Mouse (Mus musculus) frontal cortex, postnatal 25 days (tissue): ENCODE measurements around the gene Fam217a.
"Not testable (repeated sequence)": the region's sequence is repeated elsewhere in the genome, so short reads cannot be mapped to it uniquely, and the experiment has no call there.

ENCODE experiments used
- DNase-seq, 2 experiments: peaks; one replicate each; pipeline ENCODE4 v3.0.0; 2022; ENCODE audit warnings: low spot score in 2 of 2

Gene Fam217a

DNA sequence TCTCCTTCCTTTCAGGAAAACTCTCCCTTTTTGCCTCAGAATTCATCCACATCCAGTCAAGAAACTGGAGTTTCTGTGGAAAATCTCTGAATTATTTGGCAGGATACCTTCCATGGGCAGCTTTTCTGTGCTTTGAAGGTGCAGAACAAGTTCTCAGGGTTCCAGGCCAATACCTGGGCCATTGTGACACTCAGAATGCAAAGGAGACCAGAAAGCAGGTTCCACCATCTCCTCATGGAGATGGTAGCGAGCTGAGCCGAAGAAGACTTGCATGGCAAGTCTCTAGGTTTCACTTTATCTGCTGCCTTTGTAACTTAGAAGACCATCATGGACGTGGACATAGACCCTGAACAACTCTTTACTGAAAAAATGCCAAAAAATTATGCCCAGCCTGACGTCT, at the start of gene Fam217a, which contains the start of gene 4933417A18Rik:
Fam217a (minus strand) TSS at position 101 of the 400 bp plus-strand sequence.
4933417A18Rik (plus strand) TSS at position 200 of the 400 bp plus-strand sequence.
- no peak for DNase-seq

- no peak for DNase-seq
These were observed 49.7 kb upstream of the Fam217a start for GRCm38 (mm10) chr13:34973770-34974169.

DNA sequence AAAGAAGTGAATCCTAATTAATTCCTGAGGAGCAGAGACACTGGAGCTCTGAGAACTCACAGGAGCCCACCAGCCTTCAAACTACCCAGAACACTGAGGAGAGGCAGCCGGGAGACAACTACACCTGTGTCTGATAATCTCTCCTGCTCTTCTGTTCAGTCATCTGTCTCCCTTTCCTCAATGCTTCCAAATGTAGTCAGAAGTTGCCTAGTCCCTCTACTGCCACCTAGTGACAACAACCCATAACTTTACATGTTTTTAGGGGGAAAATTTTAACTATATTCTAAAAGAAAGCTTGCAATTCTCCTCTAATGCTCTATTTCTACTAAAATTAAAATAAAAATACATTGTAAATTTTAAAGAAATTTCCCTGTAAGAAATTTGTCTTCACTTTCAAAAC, 49.0 kb upstream of the Fam217a start:
- no peak for DNase-seq

DNA sequence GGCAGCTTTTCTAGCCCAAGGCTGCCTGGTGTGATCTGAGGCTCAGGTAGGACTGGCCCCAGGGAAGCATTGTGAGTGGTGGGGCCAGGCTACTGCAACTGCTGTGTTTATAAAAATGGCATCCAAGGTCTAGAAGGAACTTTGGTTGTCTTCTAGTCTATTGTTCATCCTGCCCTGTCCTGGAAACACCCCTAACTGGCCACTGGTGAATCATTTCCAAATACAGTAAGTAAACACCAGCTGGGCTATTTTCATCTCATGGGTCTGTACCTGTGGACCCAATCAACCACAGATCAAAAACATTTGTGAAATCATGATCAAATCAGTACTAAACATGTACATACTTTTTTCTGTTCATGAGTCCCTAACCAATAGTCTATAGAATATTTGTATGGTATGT, 48.3 kb upstream of the Fam217a start:
- DNase-seq, result not testable (repeated sequence)

DNA sequence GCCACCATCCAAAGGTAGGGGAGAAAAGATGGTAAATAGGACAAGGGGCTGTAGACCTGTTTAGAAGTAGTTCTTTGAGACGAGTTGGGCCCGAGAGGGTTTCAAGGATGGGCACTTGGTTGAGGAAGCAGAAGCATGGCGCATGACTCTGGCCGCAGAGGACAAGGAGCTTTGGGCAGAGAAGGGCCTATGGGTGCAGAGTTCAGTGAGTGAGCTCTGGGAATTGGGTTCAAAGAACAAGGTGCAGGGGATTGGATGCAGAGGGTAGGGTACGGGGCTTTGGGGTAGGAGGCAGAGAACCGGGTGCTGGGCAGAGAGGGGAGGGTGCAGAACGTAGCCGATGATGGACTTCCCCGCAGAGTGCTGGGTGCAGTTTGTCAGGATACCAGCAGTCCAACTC, 41.5 kb upstream of the Fam217a start:
- DNase-seq, result not testable (repeated sequence)

DNA sequence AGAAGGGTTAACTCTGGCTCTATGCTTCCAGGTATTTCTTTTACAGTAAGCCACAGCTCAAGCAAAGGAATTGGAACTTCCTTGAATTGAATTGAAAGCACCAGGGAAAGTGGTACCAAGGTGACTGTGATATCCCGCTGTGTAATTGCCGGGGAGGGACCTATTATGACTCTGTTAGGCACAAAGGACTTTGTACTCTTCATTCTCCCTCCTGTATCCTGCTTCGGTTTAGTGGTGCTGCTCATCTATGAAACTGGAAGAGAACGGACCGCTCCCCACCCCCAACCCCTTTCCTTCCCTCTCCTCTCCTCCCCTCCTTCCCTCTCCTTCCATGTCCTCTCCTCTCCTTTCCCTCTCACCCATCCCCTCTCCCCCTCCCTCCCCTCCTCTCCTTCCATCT, 40.8 kb upstream of the Fam217a start:
- no peak for DNase-seq

DNA sequence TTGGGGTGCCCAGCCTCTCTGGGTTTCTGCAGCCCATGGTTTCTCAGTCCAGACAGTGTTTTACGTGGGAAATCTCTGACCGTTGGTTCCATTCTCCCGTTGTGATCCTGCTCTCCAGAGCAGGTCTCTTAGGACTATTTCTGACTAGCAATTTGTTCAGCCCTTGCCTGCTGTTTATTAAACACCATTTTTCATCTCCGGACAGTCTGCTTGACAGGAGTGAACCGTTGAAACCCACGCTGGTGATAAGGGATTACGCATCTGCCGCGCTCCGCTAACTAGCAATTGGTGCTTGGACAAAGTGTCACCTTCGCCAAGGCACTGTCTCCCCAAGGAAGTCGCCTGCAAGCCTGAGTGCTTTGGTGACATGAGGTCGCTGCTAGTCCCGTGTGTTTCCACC, 40.3 kb upstream of the Fam217a start:
- DNase-seq, result no peak

GRCm38 (mm10) chr13:34963511-34964397, 39.6 kb upstream of the Fam217a start, which contains the start of gene Eci3:
Gene Eci3, minus strand, starts transcription at chr13:34963810.
- DNase-seq, result no peak

DNA sequence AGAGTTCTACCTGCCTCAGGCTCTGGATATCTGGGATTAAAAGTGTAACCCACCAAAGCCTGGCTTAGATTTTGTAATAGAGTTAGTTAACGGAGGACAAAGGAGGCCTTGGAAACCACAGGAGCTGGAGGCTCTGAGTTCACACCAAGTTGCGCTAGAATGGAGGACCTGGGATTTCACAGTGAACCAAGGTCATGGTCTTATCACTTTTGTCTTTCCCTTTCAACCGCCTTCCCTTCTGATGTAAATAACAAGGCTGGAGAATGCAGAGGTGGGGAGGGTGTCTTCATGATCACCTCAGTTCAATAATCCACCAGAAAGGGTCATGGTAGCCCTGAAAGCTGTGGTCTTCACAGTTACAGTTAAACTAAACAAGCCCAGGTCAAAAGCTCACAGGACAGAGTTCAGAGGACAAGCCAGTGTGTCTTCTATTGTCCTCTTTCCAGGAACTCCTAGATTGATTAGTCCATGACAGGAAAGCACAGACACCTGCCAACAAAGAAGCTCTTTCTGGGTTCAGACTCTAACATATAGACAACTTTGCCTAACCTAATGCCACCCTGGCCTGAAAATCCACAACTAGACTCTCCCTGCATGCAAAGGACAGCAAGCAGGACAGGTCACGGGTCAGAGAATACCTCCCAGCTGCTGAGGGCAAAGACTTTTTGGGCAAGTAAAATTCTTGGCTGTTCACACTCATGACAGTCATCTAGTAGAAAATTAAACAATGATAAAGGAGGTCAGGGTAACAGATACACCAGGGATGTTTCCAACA, 37.1 kb upstream of the Fam217a start:
- no peak for DNase-seq

GRCm38 (mm10) chr13:34958158-34958557, 34.0 kb upstream of the Fam217a start:
- DNase-seq, result not testable (repeated sequence)

GRCm38 (mm10) chr13:34956901-34957300, 32.8 kb upstream of the Fam217a start:
- DNase-seq, result no peak

DNA sequence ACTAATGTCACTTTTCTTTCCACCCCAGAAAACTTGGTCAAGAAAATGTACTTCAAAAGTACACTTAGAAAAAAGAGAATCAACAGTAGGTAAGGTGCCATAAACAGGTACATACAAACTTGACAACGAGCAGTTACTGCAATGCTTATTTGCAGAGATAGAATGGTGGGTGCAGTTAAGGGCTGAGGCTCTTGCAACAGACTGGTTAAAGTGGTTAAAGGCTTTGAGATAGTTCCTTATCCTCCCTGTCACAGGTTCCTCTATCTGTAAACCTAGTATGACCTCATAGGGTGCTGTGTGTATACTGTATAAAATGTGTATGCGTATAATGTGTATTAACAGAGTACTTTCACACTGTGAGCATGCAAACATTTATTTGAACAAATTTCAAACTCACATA, 27.3 kb upstream of the Fam217a start:
- not testable (repeated sequence) for DNase-seq

GRCm38 (mm10) chr13:34942370-34942769, 18.3 kb upstream of the Fam217a start:
- no peak for DNase-seq

DNA sequence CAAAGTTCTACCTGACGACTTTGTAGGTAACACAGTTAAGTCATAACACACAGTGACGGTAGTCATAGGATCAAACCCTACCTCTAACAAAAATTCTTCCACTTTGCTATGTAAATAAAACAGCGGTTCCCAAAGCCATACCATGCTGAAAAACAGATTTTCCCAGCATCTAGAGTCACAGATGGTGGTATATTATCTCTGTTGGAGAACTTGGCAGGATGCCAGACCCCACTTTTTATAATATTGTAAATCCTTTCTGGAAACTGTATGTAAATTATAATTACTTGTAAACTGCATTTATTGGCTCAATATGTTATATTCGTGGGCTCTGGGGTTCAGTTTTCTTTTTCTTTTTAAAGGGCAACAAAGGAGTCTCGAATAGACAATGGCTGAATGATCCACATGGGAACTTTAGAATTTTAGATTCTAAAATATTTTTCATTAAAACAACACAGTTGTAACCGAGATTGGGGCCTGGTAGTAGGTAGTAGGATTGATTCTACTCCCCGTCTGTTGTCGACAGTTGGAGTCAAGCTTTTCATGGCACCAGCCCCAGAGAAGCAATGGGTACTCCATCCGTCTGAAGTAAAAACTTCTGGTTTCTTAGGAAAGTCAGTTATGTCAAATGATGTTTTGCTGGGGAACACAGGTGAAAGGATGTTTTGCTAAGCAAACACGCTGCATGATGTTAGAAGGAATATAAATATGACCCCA, 11.0 kb upstream of the Fam217a start:
- no peak for DNase-seq

GRCm38 (mm10) chr13:34916520-34917167, 7.5 kb downstream of the Fam217a start:
- no peak for DNase-seq

DNA sequence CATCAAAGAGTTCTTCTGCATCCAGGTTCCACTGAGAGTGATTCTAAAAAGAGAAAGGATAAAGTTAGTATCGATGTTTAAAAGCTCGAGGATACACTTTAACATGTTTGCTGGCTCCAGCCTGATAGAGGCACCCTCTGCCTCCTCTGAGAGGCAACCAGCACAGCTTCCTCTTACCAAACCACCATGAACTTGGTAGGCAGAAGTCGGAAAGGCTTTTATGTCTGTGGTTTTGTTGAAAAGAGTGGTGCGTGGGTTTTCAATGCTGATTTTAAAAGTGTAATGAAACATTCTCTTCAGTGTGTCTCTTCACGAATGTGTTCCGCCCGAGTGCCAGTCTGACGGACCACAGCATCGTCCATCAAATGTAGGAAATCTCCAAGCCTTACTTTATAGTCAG, 9.5 kb downstream of the Fam217a start:
- DNase-seq, result no peak

GRCm38 (mm10) chr13:34892871-34893270, 31.2 kb downstream of the Fam217a start:
- no peak for DNase-seq

DNA sequence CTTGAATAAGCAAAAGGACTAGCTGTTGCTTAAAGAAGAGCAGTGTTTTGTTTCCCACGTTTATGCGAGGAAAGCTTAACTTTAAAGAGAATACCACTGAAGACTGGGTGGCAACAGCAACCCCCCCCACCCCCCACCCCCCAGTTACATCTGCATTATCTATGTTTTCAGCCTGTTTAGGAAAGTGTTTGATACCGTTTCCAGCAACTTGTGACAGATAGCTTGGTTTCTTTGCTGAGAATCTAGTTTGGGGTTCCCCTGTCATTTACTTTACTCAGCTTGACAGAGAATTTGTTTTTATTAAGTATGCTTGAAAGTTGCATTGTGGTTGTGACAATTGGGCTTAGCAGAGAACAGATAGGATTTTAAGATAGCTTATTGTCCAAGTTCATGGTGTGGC, 47.6 kb downstream of the Fam217a start:
- no peak for DNase-seq

DNA sequence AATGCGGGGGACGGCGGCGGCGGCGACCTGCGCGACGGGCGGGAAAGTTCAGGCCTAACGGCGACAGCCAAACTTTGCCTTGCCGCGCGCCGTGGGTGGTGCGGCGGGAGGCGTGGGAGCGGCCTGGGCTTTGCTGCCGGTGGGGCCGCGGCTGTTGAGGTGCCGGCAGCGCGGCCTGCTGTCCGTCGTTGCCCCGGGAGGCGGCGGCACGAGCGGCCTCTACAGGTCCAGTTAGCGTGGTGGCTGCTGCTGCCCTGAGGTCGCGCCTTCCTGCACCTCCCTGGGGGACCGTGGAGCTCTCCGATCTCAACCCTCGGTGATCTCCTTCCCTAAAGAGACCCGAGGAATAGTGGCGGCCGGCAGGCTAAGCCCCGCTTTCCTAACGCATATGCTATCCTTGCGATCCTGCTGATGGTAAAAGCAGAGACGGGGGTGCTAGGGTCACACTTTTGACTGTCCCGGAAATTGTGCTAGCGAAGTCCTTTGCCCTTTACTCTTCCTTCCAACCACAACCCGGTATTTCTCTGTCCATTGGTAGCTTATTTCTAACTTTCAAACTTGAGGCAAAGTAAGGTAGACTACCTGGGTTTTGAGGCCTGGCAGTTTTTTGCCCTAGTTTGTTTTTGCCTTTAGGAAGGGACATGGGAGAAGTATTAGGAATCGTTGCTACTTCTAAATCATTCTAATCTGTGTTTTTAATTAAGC, 48.2 kb downstream of the Fam217a start:
- no peak for DNase-seq

DNA sequence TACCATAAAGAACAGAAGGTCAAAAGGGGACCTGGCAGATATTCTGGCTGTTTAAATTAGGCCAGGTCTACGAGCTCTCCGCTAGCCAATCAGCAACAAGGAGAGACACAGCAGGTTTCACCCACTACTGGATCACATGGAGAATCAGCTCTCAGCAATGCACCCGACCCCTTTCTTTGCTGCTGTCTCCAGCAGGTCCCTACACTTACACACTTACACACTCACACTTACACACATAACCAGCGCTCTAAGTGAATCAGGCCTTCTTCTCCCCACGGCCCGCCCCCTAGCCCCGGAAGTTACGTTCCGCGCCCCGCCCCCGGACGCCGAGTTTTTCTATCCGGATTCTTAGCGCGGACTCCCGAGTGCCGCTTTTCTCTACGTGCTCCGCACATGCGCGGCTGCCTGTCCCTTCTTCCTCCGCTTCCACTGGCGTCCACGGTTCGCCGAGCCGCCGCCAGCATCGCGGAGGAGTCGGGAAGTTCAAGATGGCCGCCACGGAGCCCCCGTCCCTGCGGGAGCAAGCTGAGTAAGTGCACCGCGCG, 48.9 kb downstream of the Fam217a start, which contains the start of gene Prpf4b:
Prpf4b (plus strand) TSS at position 137 of the 545 bp plus-strand sequence.
- peak; percentile 87 to 89 for DNase-seq
